Mouse (Mus musculus) lung, adult 18-20 months (tissue): Measurements from ENCODE around the gene Snrnp48.

ENCODE experiments used
- DNase-seq, 2 experiments: peaks; one replicate each; pipeline ENCODE4 v3.0.0; 2022; ENCODE audit warnings: mixed read lengths in 2 of 2

Snrnp48 gene

GRCm38 (mm10) chr13:38269055-38269692, 64.4 kb downstream of the Snrnp48 start:
- DNase-seq = no peak

GRCm38 (mm10) chr13:38272624-38273023, 67.9 kb downstream of the Snrnp48 start:
- no peak for DNase-seq
